Mouse (Mus musculus) left cerebral cortex, adult 8-10 months (tissue): ENCODE measurements around the gene Gfod1. TPM values are rescaled to one million over a fixed set of nuclear protein-coding genes. Genes with fewer than 3 reads are reported as not detected.

ENCODE experiments used
- DNase-seq, 2 experiments: peaks; one replicate each; pipeline ENCODE4 v3.0.0; 2022; ENCODE audit warnings: low spot score in 2 of 2
- total RNA-seq, 4 experiments: library from RNA; stranded (reverse); gene quantifications; 2 replicates each; pipeline ENCODE4 v1.2.4; 2022

The Gfod1 gene
- total RNA-seq, 4 experiments from 2014 or later, result 71.5 to 88.4 (median 78.8) TPM

GRCm38 (mm10) chr13:43300366-43300765, 3.6 kb downstream of the Gfod1 start:
- DNase-seq, result no peak

- DNase-seq, result no peak
Observed at GRCm38 (mm10) chr13:43299171-43299570, 4.8 kb downstream of the Gfod1 start.

GRCm38 (mm10) chr13:43297526-43297925, 6.4 kb downstream of the Gfod1 start:
- no peak for DNase-seq

GRCm38 (mm10) chr13:43296140-43296805, 7.7 kb downstream of the Gfod1 start:
- no peak for DNase-seq

GRCm38 (mm10) chr13:43295684-43296083, 8.3 kb downstream of the Gfod1 start:
- no peak for DNase-seq

- no peak for DNase-seq
Observed at GRCm38 (mm10) chr13:43294957-43295590, 8.9 kb downstream of the Gfod1 start.

- no peak for DNase-seq
Observed at GRCm38 (mm10) chr13:43292892-43293291, 11.1 kb downstream of the Gfod1 start.

- DNase-seq, result no peak
Observed at GRCm38 (mm10) chr13:43289076-43289475, 14.9 kb downstream of the Gfod1 start.

- DNase-seq, result no peak
Observed at GRCm38 (mm10) chr13:43288444-43288843, 15.5 kb downstream of the Gfod1 start.

- DNase-seq, result no peak
Observed at GRCm38 (mm10) chr13:43288026-43288425, 15.9 kb downstream of the Gfod1 start.

GRCm38 (mm10) chr13:43286836-43287235, 17.1 kb downstream of the Gfod1 start:
- no peak for DNase-seq

- peak in 1 of 2 experiments; percentile 52 for DNase-seq
Observed at GRCm38 (mm10) chr13:43284711-43285151, 19.2 kb downstream of the Gfod1 start.

GRCm38 (mm10) chr13:43273906-43274305, 30.1 kb downstream of the Gfod1 start:
- DNase-seq, result no peak

GRCm38 (mm10) chr13:43272303-43273135, 31.5 kb downstream of the Gfod1 start:
- DNase-seq, result no peak

GRCm38 (mm10) chr13:43271481-43271880, 32.5 kb downstream of the Gfod1 start:
- DNase-seq, result no peak

GRCm38 (mm10) chr13:43270220-43270597, 33.8 kb downstream of the Gfod1 start:
- DNase-seq, result no peak

GRCm38 (mm10) chr13:43269460-43270219, 34.3 kb downstream of the Gfod1 start:
- no peak for DNase-seq

- DNase-seq, result no peak
Observed at GRCm38 (mm10) chr13:43268539-43269327, 35.2 kb downstream of the Gfod1 start.

GRCm38 (mm10) chr13:43267902-43268301, 36.1 kb downstream of the Gfod1 start:
- no peak for DNase-seq

GRCm38 (mm10) chr13:43267216-43267615, 36.8 kb downstream of the Gfod1 start:
- no peak for DNase-seq

GRCm38 (mm10) chr13:43266333-43266732, 37.6 kb downstream of the Gfod1 start:
- no peak for DNase-seq
